Mouse (Mus musculus): Measurements from ENCODE around the gene Srsf12. TPM values are rescaled to one million over a fixed set of nuclear protein-coding genes. Genes with fewer than 3 reads are reported as not detected.

The Srsf12 gene
- polyA plus RNA-seq (2014; fragmentation: Nextera tagmentation; extraction: Ambion mirVana) = 1.2 and 2.3 TPM in 2 replicates

DNA sequence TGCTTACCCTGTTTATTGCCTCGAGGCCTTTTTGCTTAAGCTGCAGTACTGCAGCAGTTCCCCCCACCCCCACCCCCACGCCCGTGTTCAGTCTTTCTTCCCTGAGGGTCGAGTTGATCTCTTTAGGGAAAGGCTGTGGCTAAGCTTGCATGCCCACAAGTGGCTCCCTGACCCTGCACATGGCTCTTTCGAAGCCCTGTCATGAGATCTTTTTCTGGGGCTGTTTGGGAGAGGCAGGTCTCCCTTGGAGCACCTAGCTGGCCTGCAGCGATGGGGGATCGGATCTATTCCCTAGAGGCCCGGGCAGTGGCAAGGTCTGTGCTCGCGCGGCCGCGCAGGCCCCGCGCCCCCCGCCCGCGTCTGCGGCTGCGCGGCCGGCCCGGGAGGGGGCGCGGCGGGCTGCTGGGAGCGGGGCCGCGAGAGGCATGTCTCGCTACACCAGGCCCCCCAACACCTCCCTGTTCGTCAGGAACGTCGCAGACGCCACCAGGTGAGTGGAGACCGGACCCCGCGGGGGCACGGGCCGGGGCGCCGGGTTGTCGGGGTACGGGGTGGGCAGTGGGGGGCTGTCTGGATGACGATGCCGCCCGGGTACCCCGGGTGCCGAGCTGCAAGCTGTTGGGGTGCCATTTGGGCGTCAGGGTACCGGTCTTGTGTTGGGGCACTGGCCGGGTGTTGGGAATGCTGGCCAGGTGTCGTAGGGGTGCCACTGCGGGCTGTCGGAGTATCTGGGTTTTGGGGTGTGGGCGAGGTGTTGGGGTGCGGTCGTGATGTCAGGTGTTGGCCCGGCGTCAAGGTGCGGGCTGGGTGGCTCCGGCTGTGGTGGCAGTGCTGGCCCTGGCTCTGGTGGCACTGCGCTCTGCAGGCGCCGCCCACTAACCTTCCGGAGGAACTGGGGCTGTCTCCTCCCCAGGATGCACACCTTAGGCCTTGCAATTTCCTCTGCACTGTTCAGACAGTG, at the start of gene Srsf12:
TSS of gene Srsf12 (plus strand) at position 111 of the 961 bp plus-strand sequence.
- 4% methylated on average over 65 of the region's 65 CpGs for WGBS
- Histone ChIP-seq H3K27me3 (ENCODE audit: control insufficient read depth, insufficient read depth, low read length) (no peaks in the 10 kb centered on the region), H3K9me3 (ENCODE audit: control insufficient read depth, low read length) (peaks cover 5% of the 10 kb centered on the region; the same call in 1 of the 2 replicates), H3K9ac (ENCODE audit: low read length) (peak within 1 kb of the TSS; percentile 80), H3K4me1 (ENCODE audit: control insufficient read depth in 2 of 2, insufficient read depth in 2 of 2, low read length in 2 of 2) (no peaks in the 10 kb centered on the region; a peak in 1 of 4 replicates), H3K4me2 (ENCODE audit: low read length) (peak within 1 kb of the TSS; percentile 100), H3K36me3 (ENCODE audit: control insufficient read depth, insufficient read depth, low read length) (no peaks in the 10 kb centered on the region), H3K27ac (replicated peaks in 1 of 2; ENCODE audit: control insufficient read depth in 1 of 2, insufficient read depth in 1 of 2, low read depth in 2 of 2, low read length in 2 of 2) (no peak within 1 kb of the TSS), H3K4me3 (ENCODE audit: control insufficient read depth in 1 of 2, insufficient read depth in 1 of 2, low read depth in 1 of 2, low read length in 2 of 2) (peak within 1 kb of the TSS; percentile 52 to 69)
- peak; percentile 61; the same call in 1 of the 2 replicates for ATAC-seq (ENCODE audit: insufficient number of reproducible peaks, insufficient read depth, low FRiP score, low read depth)

DNA sequence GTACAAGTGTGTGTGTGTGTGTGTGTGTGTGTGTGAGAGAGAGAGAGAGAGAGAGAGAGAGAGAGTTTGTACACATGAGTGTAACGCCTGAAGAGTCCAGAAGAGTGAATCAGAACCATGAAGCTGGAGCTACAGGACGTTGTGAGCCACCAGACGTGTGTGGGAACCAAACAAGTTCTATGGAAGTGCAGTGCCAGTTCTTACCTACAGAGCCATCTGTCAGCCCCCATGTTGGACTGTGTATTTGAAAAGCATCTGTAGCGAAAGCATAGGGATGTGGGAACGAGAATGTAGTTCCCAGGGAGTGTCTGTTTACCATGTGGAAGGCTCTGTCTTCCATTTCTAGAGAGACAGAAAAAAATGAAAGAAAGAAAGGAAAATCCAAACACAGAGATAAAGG, 25.3 kb upstream of the Srsf12 start:
- Histone ChIP-seq H3K4me3 (ENCODE audit: control insufficient read depth in 1 of 2, insufficient read depth in 1 of 2, low read depth in 1 of 2, low read length in 2 of 2) (no peak overlapping the region), H3K27me3 (ENCODE audit: control insufficient read depth, insufficient read depth, low read length) (no peaks in the 10 kb centered on the region), H3K27ac (replicated peaks in 1 of 2; ENCODE audit: control insufficient read depth in 1 of 2, insufficient read depth in 1 of 2, low read depth in 2 of 2, low read length in 2 of 2) (no peak overlapping the region), H3K9ac (ENCODE audit: low read length) (no peak overlapping the region), H3K4me2 (ENCODE audit: low read length) (no peak overlapping the region), H3K4me1 (ENCODE audit: control insufficient read depth in 2 of 2, insufficient read depth in 2 of 2, low read length in 2 of 2) (0 out of 4 replicates have a peak, but pooled peaks cover 0 to 3% of the 10 kb centered on the region in 2 experiments), H3K36me3 (ENCODE audit: control insufficient read depth, insufficient read depth, low read length) (peaks cover 22% of the 10 kb centered on the region), H3K9me3 (ENCODE audit: control insufficient read depth, low read length) (no peaks in the 10 kb centered on the region)
- 80% methylated on average over 5 of the region's 5 CpGs for WGBS
- ATAC-seq (ENCODE audit: insufficient number of reproducible peaks, insufficient read depth, low FRiP score, low read depth) = no peak

DNA sequence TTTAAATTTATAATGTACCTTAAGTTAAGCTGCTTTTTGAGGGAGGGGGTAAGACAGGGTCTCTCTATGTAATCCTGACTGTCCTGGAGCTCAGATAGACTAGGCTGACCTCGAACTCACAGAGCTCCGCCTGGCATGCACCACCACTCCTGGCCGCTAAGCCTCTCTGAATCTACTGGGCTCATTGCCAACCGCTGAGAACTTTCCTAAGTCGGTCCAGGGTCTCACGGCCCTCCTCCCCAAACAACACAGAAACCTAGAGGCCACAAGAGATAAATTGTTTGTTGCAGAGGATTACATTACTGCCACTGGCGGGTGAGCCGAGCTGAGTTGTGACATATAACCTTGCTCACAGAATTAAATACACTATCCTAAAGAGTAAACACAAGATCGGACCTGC, 20.6 kb upstream of the Srsf12 start:
- Histone ChIP-seq H3K4me1 (ENCODE audit: control insufficient read depth in 2 of 2, insufficient read depth in 2 of 2, low read length in 2 of 2) (peaks cover 3 to 4% of the 10 kb centered on the region in 2 experiments; a peak in 1 of 4 replicates), H3K4me3 (ENCODE audit: control insufficient read depth in 1 of 2, insufficient read depth in 1 of 2, low read depth in 1 of 2, low read length in 2 of 2) (peak overlapping the region in 1 of 2 experiments; percentile 71; a peak in 3 of 4 replicates), H3K36me3 (ENCODE audit: control insufficient read depth, insufficient read depth, low read length) (peaks cover 8% of the 10 kb centered on the region), H3K27me3 (ENCODE audit: control insufficient read depth, insufficient read depth, low read length) (no peaks in the 10 kb centered on the region), H3K4me2 (ENCODE audit: low read length) (peak overlapping the region; percentile 92), H3K9ac (ENCODE audit: low read length) (0 out of 2 replicates have a peak overlapping the region, but pooled peaks have one; percentile 82), H3K9me3 (ENCODE audit: control insufficient read depth, low read length) (no peaks in the 10 kb centered on the region), H3K27ac (replicated peaks in 1 of 2; ENCODE audit: control insufficient read depth in 1 of 2, insufficient read depth in 1 of 2, low read depth in 2 of 2, low read length in 2 of 2) (no peak overlapping the region)
- WGBS = 17% methylated on average over 9 of the region's 9 CpGs
- no peak for ATAC-seq (ENCODE audit: insufficient number of reproducible peaks, insufficient read depth, low FRiP score, low read depth)

DNA sequence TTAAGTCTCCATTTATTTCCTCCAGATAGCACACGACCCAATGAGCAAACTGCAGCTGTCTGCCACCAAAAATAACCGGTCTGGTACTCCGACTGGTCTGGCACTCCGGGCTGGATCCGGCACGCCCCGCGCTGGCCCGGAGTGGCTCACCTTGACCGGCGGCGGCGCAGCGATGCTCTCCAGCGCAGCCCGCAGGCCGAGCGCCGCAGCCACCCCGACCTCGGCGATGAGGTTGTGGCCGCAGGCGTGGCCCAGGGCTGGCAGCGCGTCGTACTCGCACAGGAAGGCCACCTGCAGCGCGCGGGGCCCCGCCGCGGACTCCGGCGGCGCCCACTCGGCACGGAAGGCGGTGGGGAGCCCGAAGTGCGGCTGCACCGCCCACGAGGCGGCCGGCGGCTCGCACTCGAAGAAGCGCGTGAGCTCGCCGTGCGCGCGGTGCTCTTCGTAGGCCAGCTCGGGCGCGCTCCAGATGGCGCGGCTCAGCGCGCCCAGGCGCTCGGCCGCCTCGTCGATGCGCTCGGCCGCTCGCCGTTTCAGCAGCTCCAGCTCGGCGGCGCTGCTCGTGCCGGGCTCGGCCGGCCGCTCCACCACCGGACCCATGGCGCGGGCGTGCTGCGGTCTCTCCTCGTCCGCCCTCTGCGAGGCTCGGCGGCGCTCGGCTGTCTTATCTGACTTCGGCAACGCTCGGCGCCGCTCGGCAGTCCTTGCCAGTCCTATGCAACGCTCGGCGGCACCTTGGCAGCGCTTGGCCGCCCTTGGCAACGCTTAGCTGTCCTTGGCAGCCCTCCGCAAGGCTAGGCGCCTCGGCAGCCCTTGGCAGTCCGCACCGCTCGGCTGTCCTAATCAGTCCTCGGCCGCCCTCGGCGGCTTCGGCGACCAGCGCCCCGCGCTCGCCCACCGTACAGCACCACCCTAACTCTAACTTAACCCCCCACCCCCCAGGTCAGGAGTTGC, 19.7 kb upstream of the Srsf12 start:
- H3K9ac ChIP-seq (ENCODE audit: low read length) = peak overlapping the region; percentile 82
- no peaks in the 10 kb centered on the region for H3K9me3 ChIP-seq (ENCODE audit: control insufficient read depth, low read length)
- peaks cover 3 to 4% of the 10 kb centered on the region in 2 experiments; a peak in 1 of 4 replicates for H3K4me1 ChIP-seq (ENCODE audit: control insufficient read depth in 2 of 2, insufficient read depth in 2 of 2, low read length in 2 of 2)
- WGBS = under 1% methylated on average over 105 of the region's 123 CpGs
- peak; percentile 86 for ATAC-seq (ENCODE audit: insufficient number of reproducible peaks, insufficient read depth, low FRiP score, low read depth)
- H3K4me2 ChIP-seq (ENCODE audit: low read length) = peak overlapping the region; percentile 92
- peaks cover 4% of the 10 kb centered on the region; the same call in 1 of the 2 replicates for H3K36me3 ChIP-seq (ENCODE audit: control insufficient read depth, insufficient read depth, low read length)
- peak overlapping the region; percentile 71 for H3K4me3 ChIP-seq (ENCODE audit: control insufficient read depth in 1 of 2, insufficient read depth in 1 of 2, low read depth in 1 of 2, low read length in 2 of 2)
- peak overlapping the region; percentile 66 to 90 for H3K27ac ChIP-seq (replicated peaks in 1 of 2; ENCODE audit: control insufficient read depth in 1 of 2, insufficient read depth in 1 of 2, low read depth in 2 of 2, low read length in 2 of 2)
- no peaks in the 10 kb centered on the region for H3K27me3 ChIP-seq (ENCODE audit: control insufficient read depth, insufficient read depth, low read length)

DNA sequence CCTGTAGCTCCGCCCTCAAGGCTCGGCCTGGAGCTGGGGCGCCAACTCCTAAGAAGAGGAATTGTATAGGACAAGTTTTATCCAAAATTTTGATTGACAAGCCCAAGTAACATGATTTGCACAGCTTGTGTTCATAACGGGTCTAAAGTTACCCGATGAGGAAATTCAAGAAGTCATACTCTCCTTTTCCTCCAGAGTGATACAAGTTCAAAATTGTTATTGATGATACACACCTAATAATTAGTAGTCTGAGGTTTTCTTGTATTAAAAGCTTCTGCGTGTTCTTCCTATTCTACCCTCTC, 19.1 kb upstream of the Srsf12 start, which contains the start of gene Pm20d2:
TSS of gene Pm20d2 (minus strand) at position 3 of the 302 bp plus-strand sequence.
- Histone ChIP-seq H3K4me3 (ENCODE audit: control insufficient read depth in 1 of 2, insufficient read depth in 1 of 2, low read depth in 1 of 2, low read length in 2 of 2) (peak within 1 kb of the TSS; percentile 71), H3K36me3 (ENCODE audit: control insufficient read depth, insufficient read depth, low read length) (peaks cover 4% of the 10 kb centered on the region; the same call in 1 of the 2 replicates), H3K27me3 (ENCODE audit: control insufficient read depth, insufficient read depth, low read length) (no peaks in the 10 kb centered on the region), H3K27ac (replicated peaks in 1 of 2; ENCODE audit: control insufficient read depth in 1 of 2, insufficient read depth in 1 of 2, low read depth in 2 of 2, low read length in 2 of 2) (peak within 1 kb of the TSS; percentile 66 to 90), H3K9me3 (ENCODE audit: control insufficient read depth, low read length) (no peaks in the 10 kb centered on the region), H3K4me1 (ENCODE audit: control insufficient read depth in 2 of 2, insufficient read depth in 2 of 2, low read length in 2 of 2) (peaks cover 3 to 4% of the 10 kb centered on the region in 2 experiments; a peak in 1 of 4 replicates), H3K9ac (ENCODE audit: low read length) (peak within 1 kb of the TSS; percentile 82), H3K4me2 (ENCODE audit: low read length) (peak within 1 kb of the TSS; percentile 92)
- WGBS = 16% methylated on average over 6 of the region's 6 CpGs
- ATAC-seq (ENCODE audit: insufficient number of reproducible peaks, insufficient read depth, low FRiP score, low read depth) = no peak

DNA sequence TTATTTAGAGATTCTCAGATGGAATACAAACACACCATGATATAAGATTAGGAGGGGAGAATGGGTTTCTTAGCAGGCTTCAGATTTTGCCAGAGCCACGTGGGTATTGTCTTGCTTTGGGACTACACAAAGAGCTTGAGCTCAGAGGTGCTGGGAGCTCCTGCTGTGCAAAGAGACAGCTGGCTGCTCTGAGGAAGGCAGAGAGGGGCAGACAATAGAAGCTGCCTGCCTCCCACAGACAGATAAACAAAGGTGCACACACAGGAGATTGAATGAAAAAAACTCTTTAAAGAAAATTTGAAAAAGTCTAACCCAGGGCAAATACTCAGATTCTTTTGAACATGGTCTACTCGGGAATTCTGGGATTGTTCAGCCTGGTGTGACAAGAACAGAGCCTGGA, 10.7 kb upstream of the Srsf12 start:
- Histone ChIP-seq H3K4me1 (ENCODE audit: control insufficient read depth in 2 of 2, insufficient read depth in 2 of 2, low read length in 2 of 2) (no peaks in the 10 kb centered on the region), H3K27me3 (ENCODE audit: control insufficient read depth, insufficient read depth, low read length) (no peaks in the 10 kb centered on the region), H3K4me3 (ENCODE audit: control insufficient read depth in 1 of 2, insufficient read depth in 1 of 2, low read depth in 1 of 2, low read length in 2 of 2) (no peak overlapping the region), H3K4me2 (ENCODE audit: low read length) (no peak overlapping the region), H3K9me3 (ENCODE audit: control insufficient read depth, low read length) (no peaks in the 10 kb centered on the region), H3K36me3 (ENCODE audit: control insufficient read depth, insufficient read depth, low read length) (no peaks in the 10 kb centered on the region), H3K27ac (replicated peaks in 1 of 2; ENCODE audit: control insufficient read depth in 1 of 2, insufficient read depth in 1 of 2, low read depth in 2 of 2, low read length in 2 of 2) (no peak overlapping the region), H3K9ac (ENCODE audit: low read length) (no peak overlapping the region)
- 18% methylated on average over 2 of the region's 2 CpGs for WGBS
- no peak for ATAC-seq (ENCODE audit: insufficient number of reproducible peaks, insufficient read depth, low FRiP score, low read depth)

DNA sequence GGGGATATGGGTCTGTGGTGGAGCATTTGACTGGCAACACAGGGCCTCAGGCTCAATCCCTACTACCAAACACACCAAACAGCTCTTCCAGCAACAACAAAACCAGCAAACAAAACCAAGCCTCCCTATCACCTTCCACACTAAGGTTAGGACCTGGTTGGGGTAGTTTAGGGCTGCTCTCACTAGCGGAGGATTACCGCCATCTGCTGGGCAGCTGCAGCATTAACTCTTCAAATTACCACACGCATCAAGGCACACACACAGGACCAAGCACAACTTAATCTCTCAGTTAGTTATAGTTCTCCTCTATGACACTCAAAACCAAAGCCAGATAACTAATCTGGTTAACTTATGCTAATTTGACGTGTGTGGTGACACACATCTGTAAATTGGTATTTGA, 4.1 kb upstream of the Srsf12 start:
- Histone ChIP-seq H3K27ac (replicated peaks in 1 of 2; ENCODE audit: control insufficient read depth in 1 of 2, insufficient read depth in 1 of 2, low read depth in 2 of 2, low read length in 2 of 2) (no peak overlapping the region), H3K36me3 (ENCODE audit: control insufficient read depth, insufficient read depth, low read length) (no peaks in the 10 kb centered on the region), H3K9ac (ENCODE audit: low read length) (no peak overlapping the region), H3K9me3 (ENCODE audit: control insufficient read depth, low read length) (no peaks in the 10 kb centered on the region), H3K4me2 (ENCODE audit: low read length) (no peak overlapping the region), H3K27me3 (ENCODE audit: control insufficient read depth, insufficient read depth, low read length) (no peaks in the 10 kb centered on the region), H3K4me1 (ENCODE audit: control insufficient read depth in 2 of 2, insufficient read depth in 2 of 2, low read length in 2 of 2) (no peaks in the 10 kb centered on the region; a peak in 1 of 4 replicates), H3K4me3 (ENCODE audit: control insufficient read depth in 1 of 2, insufficient read depth in 1 of 2, low read depth in 1 of 2, low read length in 2 of 2) (no peak overlapping the region)
- no peak for ATAC-seq (ENCODE audit: insufficient number of reproducible peaks, insufficient read depth, low FRiP score, low read depth)
- 5% methylated on average over 4 of the region's 4 CpGs for WGBS

All from heart, embryonic 14.5 days (tissue).